Mouse (Mus musculus) CH12.LX (cell line): ENCODE measurements around the gene Dzip1l. TPM values are rescaled to one million over a fixed set of nuclear protein-coding genes. Genes with fewer than 3 reads are reported as not detected.

Experiments used
- DNase-seq: peaks from one replicate; pipeline ENCODE4 v3.0.0-alpha.2; 2013; ENCODE audit errors: extremely low read depth
- H3K27ac ChIP-seq: 2 replicates; pipeline ENCODE4 v1.5.1; 2012; ENCODE audit warnings: low read depth, mild to moderate bottlenecking, control low read depth, moderate library complexity; ENCODE audit not compliant: insufficient read depth
- H3K27me3 ChIP-seq: replicated peaks from 2 replicates; pipeline ENCODE3; 2012; ENCODE audit warnings: inconsistent platforms
- H3K36me3 ChIP-seq, 2 experiments: replicated peaks in 1 of 2; 2 replicates each; pipeline versions ENCODE3 to v1.6.1; 2012; ENCODE audit warnings: inconsistent platforms in 1 of 2, low read length in 1 of 2, mild to moderate bottlenecking in 1 of 2, mixed read lengths in 1 of 2, moderate library complexity in 1 of 2; ENCODE audit not compliant: control insufficient read depth in 1 of 2, insufficient read depth in 1 of 2
- H3K4me1 ChIP-seq, 2 experiments: 2 replicates each; pipeline ENCODE4 v1.6.1; 2012; ENCODE audit warnings: inconsistent platforms in 1 of 2, moderate library complexity in 1 of 2; ENCODE audit not compliant: insufficient read depth in 2 of 2, control insufficient read depth in 1 of 2
- H3K4me2 ChIP-seq: 2 replicates; pipeline ENCODE4 v1.6.1; 2012; ENCODE audit warnings: low read depth, mild to moderate bottlenecking, control low read depth; ENCODE audit not compliant: poor library complexity, insufficient read depth, severe bottlenecking
- H3K4me3 ChIP-seq, 3 experiments: fragments of 150-350 bp in 1 of 3; sonication (generic) in 1 of 3; replicated peaks in 1 of 3; 2 replicates each; pipeline versions ENCODE3 to v1.5.1; 2011 to 2012; ENCODE audit warnings: low read depth in 2 of 3, low read length in 2 of 3, mild to moderate bottlenecking in 2 of 3, moderate library complexity in 2 of 3, control low read depth in 1 of 3, improper control_type of control experiment in 1 of 3, inconsistent platforms in 1 of 3, mixed read lengths in 1 of 3; ENCODE audit not compliant: poor library complexity in 1 of 3
- H3K79me2 ChIP-seq: replicated peaks from 2 replicates; pipeline ENCODE4 v1.6.1; 2012; ENCODE audit warnings: mild to moderate bottlenecking, moderate library complexity; ENCODE audit not compliant: control insufficient read depth, poor library complexity, insufficient read depth, severe bottlenecking; ENCODE audit errors: extremely low read depth
- H3K9ac ChIP-seq: 2 replicates; pipeline ENCODE4 v1.6.1; 2012; ENCODE audit warnings: low read depth, mild to moderate bottlenecking, control low read depth, moderate library complexity; ENCODE audit not compliant: insufficient read depth
- H3K9me3 ChIP-seq: replicated peaks from 2 replicates; pipeline ENCODE3; 2012; ENCODE audit warnings: low read length, inconsistent platforms, mixed read lengths
- BHLHE40 ChIP-seq: IDR thresholded peaks from 2 replicates; pipeline ENCODE4 v1.6.1; 2011; ENCODE audit warnings: mild to moderate bottlenecking, low read depth, low read length, improper control_type of control experiment
- CTCF ChIP-seq, 2 experiments: IDR thresholded peaks in 1 of 2; conservative IDR thresholded peaks in 1 of 2; 2 replicates each; pipeline ENCODE4 v1.5.1; 2011 to 2012; ENCODE audit warnings: low read depth in 2 of 2, low read length in 2 of 2, improper control_type of control experiment in 1 of 2, inconsistent platforms in 1 of 2, mild to moderate bottlenecking in 1 of 2, moderate library complexity in 1 of 2
- ELF1 ChIP-seq: IDR thresholded peaks from 2 replicates; pipeline ENCODE4 v1.6.1; 2014; ENCODE audit warnings: low read depth, mild to moderate bottlenecking, inconsistent platforms, low read length, improper control_type of control experiment
- EP300 ChIP-seq: IDR thresholded peaks from 2 replicates; pipeline ENCODE4 v1.6.1; 2011; ENCODE audit warnings: low read length, improper control_type of control experiment
- IRF4 ChIP-seq: IDR thresholded peaks from 2 replicates; pipeline ENCODE4 v1.6.1; 2014; ENCODE audit warnings: low read depth, mild to moderate bottlenecking, inconsistent platforms, low read length, improper control_type of control experiment
- JUND ChIP-seq: conservative IDR thresholded peaks from 2 replicates; pipeline ENCODE4 v1.6.1; 2011; ENCODE audit warnings: low read depth, low read length, improper control_type of control experiment
- MAFK ChIP-seq: IDR thresholded peaks from 2 replicates; pipeline ENCODE4 v1.6.1; 2011; ENCODE audit warnings: low read length, improper control_type of control experiment; ENCODE audit not compliant: insufficient replicate concordance
- MEF2A ChIP-seq: IDR thresholded peaks from 2 replicates; pipeline ENCODE4 v1.6.1; 2014; ENCODE audit warnings: low read depth, mild to moderate bottlenecking, inconsistent platforms, low read length, improper control_type of control experiment, borderline replicate concordance
- NELFE ChIP-seq: IDR thresholded peaks from 2 replicates; pipeline ENCODE4 v1.6.1; 2011; ENCODE audit warnings: low read depth, low read length, improper control_type of control experiment
- RAD21 ChIP-seq: IDR thresholded peaks from 2 replicates; pipeline ENCODE4 v1.6.1; 2011; ENCODE audit warnings: low read depth, mild to moderate bottlenecking, low read length, improper control_type of control experiment, moderate library complexity
- UBTF ChIP-seq: IDR thresholded peaks from 2 replicates; pipeline ENCODE4 v1.6.1; 2012; ENCODE audit warnings: low read depth, mild to moderate bottlenecking, inconsistent platforms, low read length, improper control_type of control experiment, moderate library complexity
- USF2 ChIP-seq: conservative IDR thresholded peaks from 2 replicates; pipeline ENCODE4 v1.6.1; 2011; ENCODE audit warnings: low read depth, low read length, improper control_type of control experiment
- ZC3H11A ChIP-seq: IDR thresholded peaks from 2 replicates; pipeline ENCODE4 v1.6.1; 2012; ENCODE audit warnings: low read depth, mild to moderate bottlenecking, inconsistent platforms, low read length, improper control_type of control experiment
- ZKSCAN1 ChIP-seq: IDR thresholded peaks from 2 replicates; pipeline ENCODE4 v1.6.1; 2012; ENCODE audit warnings: low read depth, inconsistent platforms, low read length, improper control_type of control experiment, borderline replicate concordance
- dilution Hi-C: fragments of 300-500 bp; cut with MboI; formaldehyde crosslinking; loops from 2 replicates; pipeline ENCODE4 v1.14.3; 2020; ENCODE audit warnings: low sequenced_read_pairs; ENCODE audit not compliant: extremely low pct_unique_long_range_greater_than_20kb, extremely low pct_ligation_motif_present
- in situ Hi-C: fragments of 300-500 bp; cut with MboI; formaldehyde crosslinking; loops from 3 replicates; pipeline ENCODE4 v1.14.3; 2019; ENCODE audit warnings: low sequenced_read_pairs, low pct_ligation_motif_present, low pct_unique_long_range_greater_than_20kb, mixed read lengths
- polyA plus RNA-seq: library from polyadenylated mRNA; unstranded; fragments of >175 nt; gene quantifications from 2 replicates; pipeline ENCODE4 v1.2.1, GENCODE M21; 2012; ENCODE audit warnings: low read depth; ENCODE audit not compliant: insufficient read length
- total RNA-seq, 2 experiments: library from RNA; depleted of rRNA; stranded (reverse); fragments of 300-350 nt in 1 of 2; fragments of >200 nt in 1 of 2; gene quantifications; 2 replicates each; pipeline ENCODE4 v1.2.3; 2012 to 2014

Dzip1l gene
- total and polyA plus RNA-seq, 3 experiments = not detected

GRCm38 (mm10) chr9:99619688-99620087 lies 9.6 kb upstream of the Dzip1l start:
- no peak overlapping the region for H3K27ac ChIP-seq
- H3K9me3 ChIP-seq = no peaks in the 10 kb centered on the region
- H3K36me3 ChIP-seq = no peaks in the 10 kb centered on the region
- TF ChIP-seq NELFE = no peak
- no peak for TF ChIP-seq ZKSCAN1
- no peak for TF ChIP-seq ZC3H11A
- no peak for TF ChIP-seq RAD21
- no peak for TF ChIP-seq MAFK
- TF ChIP-seq EP300 = no peak
- no peak for TF ChIP-seq ELF1
- TF ChIP-seq UBTF = no peak
- H3K4me3 ChIP-seq = no peak overlapping the region
- dilution Hi-C loops (no loop called here), in situ Hi-C loops (no loop called here)
- H3K9ac ChIP-seq = no peak overlapping the region
- H3K4me2 ChIP-seq = no peak overlapping the region
- H3K79me2 ChIP-seq = no peaks in the 10 kb centered on the region
- H3K4me1 ChIP-seq = peaks cover 0 to 3% of the 10 kb centered on the region in 2 experiments; a peak in 1 of 4 replicates
- no peaks in the 10 kb centered on the region for H3K27me3 ChIP-seq
- no peak for DNase-seq

- Histone ChIP-seq H3K9ac (no peak overlapping the region), H3K27me3 (no peaks in the 10 kb centered on the region), H3K27ac (no peak overlapping the region), H3K4me3 (no peak overlapping the region), H3K36me3 (no peaks in the 10 kb centered on the region), H3K4me2 (no peak overlapping the region), H3K4me1 (peaks cover 0 to 3% of the 10 kb centered on the region in 2 experiments; a peak in 1 of 4 replicates), H3K9me3 (no peaks in the 10 kb centered on the region)
- in situ Hi-C loops = no loop called here
- DNase-seq = no peak
- TF ChIP-seq JUND (no peak), ELF1 (no peak), IRF4 (no peak), CTCF (conservative IDR thresholded peaks at IDR 0.05 in 1 of 2, IDR thresholded peaks at IDR 0.05 in 1 of 2; ENCODE audit: low read depth in 2 of 2, low read length in 2 of 2) (no peak), BHLHE40 (no peak), MEF2A (no peak)
- TF ChIP-seq, all 38 proteins: peak for 0
- dilution Hi-C loops = no loop called here
- no peaks in the 10 kb centered on the region for H3K79me2 ChIP-seq
These were observed 9.1 kb upstream of the Dzip1l start for GRCm38 (mm10) chr9:99620196-99620595.

- no peak overlapping the region for H3K4me2 ChIP-seq
- H3K9ac ChIP-seq = no peak overlapping the region
- DNase-seq = no peak
- in situ Hi-C loops (no loop called here), dilution Hi-C loops (no loop called here)
- H3K79me2 ChIP-seq = no peaks in the 10 kb centered on the region
- TF ChIP-seq USF2 = no peak
- H3K36me3 ChIP-seq = no peaks in the 10 kb centered on the region
- no peak overlapping the region for H3K27ac ChIP-seq
- H3K4me3 ChIP-seq = no peak overlapping the region
- no peaks in the 10 kb centered on the region for H3K9me3 ChIP-seq
- peaks cover 0 to 3% of the 10 kb centered on the region in 2 experiments; a peak in 1 of 4 replicates for H3K4me1 ChIP-seq
- no peaks in the 10 kb centered on the region for H3K27me3 ChIP-seq
These were observed 7.3 kb upstream of the Dzip1l start for GRCm38 (mm10) chr9:99622034-99622433.
